Mouse (Mus musculus) cerebellum, adult 2 months (tissue): ENCODE measurements around the gene Plppr5. TPM values are rescaled to one million over a fixed set of nuclear protein-coding genes. Genes with fewer than 3 reads are reported as not detected.

Experiments
- DNase-seq, 2 experiments: peaks; one replicate each; pipeline ENCODE4 v3.0.0; 2021
- H3K27ac ChIP-seq: fragments of 200-500 bp; 2 replicates; pipeline ENCODE4 v1.5.1; 2012; ENCODE audit warnings: low read length, control low read depth, inconsistent platforms; ENCODE audit not compliant: insufficient read depth
- H3K27me3 ChIP-seq: fragments of 200-500 bp; 2 replicates; pipeline ENCODE4 v1.6.1; 2012; ENCODE audit warnings: inconsistent platforms, mild to moderate bottlenecking, low read length, moderate library complexity; ENCODE audit not compliant: control insufficient read depth, insufficient read depth
- H3K4me1 ChIP-seq: fragments of 200-500 bp; 2 replicates; pipeline ENCODE4 v1.6.1; 2011; ENCODE audit warnings: low read length; ENCODE audit not compliant: control insufficient read depth, insufficient read depth
- H3K4me3 ChIP-seq: fragments of 200-500 bp; replicated peaks from 2 replicates; pipeline ENCODE3; 2011; ENCODE audit warnings: mild to moderate bottlenecking, low read depth, low read length, control low read depth; ENCODE audit not compliant: insufficient read depth
- CTCF ChIP-seq: fragments of 200-500 bp; IDR thresholded peaks from 2 replicates; pipeline ENCODE4 v1.5.1; 2011; ENCODE audit warnings: low read depth, mild to moderate bottlenecking, control low read depth, low read length, moderate library complexity, borderline replicate concordance; ENCODE audit not compliant: insufficient read depth
- POLR2A ChIP-seq: fragments of 200-500 bp; IDR thresholded peaks from 2 replicates; pipeline ENCODE4 v1.6.1; 2011; ENCODE audit warnings: low read length, control low read depth, borderline replicate concordance; ENCODE audit not compliant: insufficient read depth
- WGBS: fragments of 180-500 bp; shearing (Covaris S2); methylation state at CpG from one replicate; pipeline ENCODE4 v1.1.7; 2018; 5-methylcytosine and 5-hydroxymethylcytosine counted together
- polyA plus RNA-seq: library from polyadenylated mRNA; depleted of rRNA; stranded (reverse); fragments of >200 nt; gene quantifications from 2 replicates; pipeline ENCODE4 v1.2.3, GENCODE M21; 2012

Plppr5 gene
- polyA plus RNA-seq, 1 experiment = 5.4 TPM

- no peaks in the 10 kb centered on the region for H3K27me3 ChIP-seq
- WGBS = 72% methylated on average over 8 of the region's 8 CpGs
- H3K4me3 ChIP-seq = no peak overlapping the region
- TF ChIP-seq CTCF = no peak
- no peak for TF ChIP-seq POLR2A
- H3K4me1 ChIP-seq = no peaks in the 10 kb centered on the region
- no peak for DNase-seq
- no peak overlapping the region for H3K27ac ChIP-seq
Observed at GRCm38 (mm10) chr3:117648612-117649011, 74.0 kb downstream of the Plppr5 start.

DNA sequence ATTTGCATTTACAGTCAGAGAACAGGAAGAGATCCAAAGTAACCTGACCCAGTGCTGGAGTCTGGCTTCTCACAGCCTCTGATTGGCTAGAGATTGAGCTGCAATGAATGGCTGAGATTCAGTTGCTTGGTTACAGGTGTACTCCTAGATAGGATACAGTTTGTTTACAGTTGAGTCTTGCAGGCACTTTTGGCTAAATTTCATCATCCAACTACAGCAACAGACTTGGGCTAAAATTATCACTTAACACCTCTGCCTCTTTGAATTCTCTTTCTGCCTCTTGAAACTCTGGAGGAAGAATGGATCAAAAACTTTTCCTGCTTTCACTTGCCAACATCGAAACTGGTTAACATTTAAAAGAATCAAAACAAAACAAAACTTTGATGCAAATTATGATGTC lies 89.7 kb downstream of the Plppr5 start:
- DNase-seq = no peak
- TF ChIP-seq POLR2A = no peak
- TF ChIP-seq CTCF = no peak
- Histone ChIP-seq H3K4me1 (no peaks in the 10 kb centered on the region), H3K27ac (no peak overlapping the region), H3K4me3 (no peak overlapping the region), H3K27me3 (no peaks in the 10 kb centered on the region)
- 40% methylated on average over 1 of the region's 1 CpGs for WGBS

- TF ChIP-seq POLR2A (no peak), CTCF (no peak)
- DNase-seq = no peak
- Histone ChIP-seq H3K27ac (no peak overlapping the region), H3K4me1 (no peaks in the 10 kb centered on the region), H3K27me3 (no peaks in the 10 kb centered on the region), H3K4me3 (no peak overlapping the region)
- whole genome bisulfite sequencing = 87% methylated on average over 6 of the region's 6 CpGs
Observed at GRCm38 (mm10) chr3:117679189-117679588, 104.6 kb downstream of the Plppr5 start.

DNA sequence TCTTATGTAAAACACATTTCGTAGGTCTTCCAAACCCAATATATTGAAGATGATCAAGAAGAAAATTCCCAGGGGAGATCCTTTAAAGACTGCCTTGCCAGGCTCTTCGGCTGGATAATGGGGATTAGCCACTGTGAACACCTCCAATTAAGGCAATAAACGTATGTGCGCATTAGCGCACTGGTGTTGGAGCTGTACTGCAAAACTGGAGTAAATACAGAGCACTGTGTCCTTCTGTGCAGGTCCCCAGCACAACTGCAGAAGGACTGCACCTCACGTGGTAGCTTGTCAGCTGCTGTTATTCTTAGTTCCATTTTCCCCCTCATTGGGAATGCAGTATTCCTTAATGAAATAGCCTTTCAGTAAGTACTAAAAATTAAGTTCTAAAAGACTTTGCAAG lies 110.0 kb downstream of the Plppr5 start:
- WGBS = 82% methylated on average over 6 of the region's 6 CpGs
- H3K27ac ChIP-seq = no peak overlapping the region

DNA sequence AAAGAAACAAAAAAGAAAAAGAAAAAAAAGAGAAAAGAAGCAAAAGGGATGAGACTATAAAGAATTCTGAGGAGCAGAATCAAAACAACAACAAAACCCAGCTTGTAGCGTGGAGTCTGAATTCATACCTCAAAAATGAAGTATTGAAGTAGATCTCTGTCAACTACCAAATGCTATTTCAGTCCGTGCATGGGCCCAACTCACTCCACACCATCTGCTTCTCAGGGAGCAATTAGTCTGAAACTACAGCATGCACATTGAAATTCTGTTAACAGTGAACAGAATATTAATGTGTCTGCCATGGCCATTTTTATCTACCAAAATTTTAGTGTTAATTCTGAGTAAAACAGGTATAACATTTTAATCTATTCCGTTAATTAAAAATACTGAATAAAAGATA lies 111.4 kb downstream of the Plppr5 start:
- 69% methylated on average over 3 of the region's 3 CpGs for WGBS
- TF ChIP-seq CTCF (no peak), POLR2A (no peak)
- no peak for DNase-seq
- Histone ChIP-seq H3K4me3 (no peak overlapping the region), H3K4me1 (no peaks in the 10 kb centered on the region), H3K27me3 (no peaks in the 10 kb centered on the region), H3K27ac (no peak overlapping the region)

More for the DNA sequence above, 110.0 kb downstream of the Plppr5 start:
- H3K4me1 ChIP-seq = no peaks in the 10 kb centered on the region
- TF ChIP-seq CTCF (no peak), POLR2A (no peak)
- H3K27me3 ChIP-seq = no peaks in the 10 kb centered on the region
- no peak overlapping the region for H3K4me3 ChIP-seq
- no peak for DNase-seq

GRCm38 (mm10) chr3:117686648-117687047 lies 112.0 kb downstream of the Plppr5 start:
- 91% methylated on average over 7 of the region's 7 CpGs for WGBS
- Histone ChIP-seq H3K4me1 (no peaks in the 10 kb centered on the region), H3K27ac (no peak overlapping the region), H3K4me3 (no peak overlapping the region), H3K27me3 (no peaks in the 10 kb centered on the region)
- DNase-seq = no peak
- no peak for TF ChIP-seq CTCF
- no peak for TF ChIP-seq POLR2A

DNA sequence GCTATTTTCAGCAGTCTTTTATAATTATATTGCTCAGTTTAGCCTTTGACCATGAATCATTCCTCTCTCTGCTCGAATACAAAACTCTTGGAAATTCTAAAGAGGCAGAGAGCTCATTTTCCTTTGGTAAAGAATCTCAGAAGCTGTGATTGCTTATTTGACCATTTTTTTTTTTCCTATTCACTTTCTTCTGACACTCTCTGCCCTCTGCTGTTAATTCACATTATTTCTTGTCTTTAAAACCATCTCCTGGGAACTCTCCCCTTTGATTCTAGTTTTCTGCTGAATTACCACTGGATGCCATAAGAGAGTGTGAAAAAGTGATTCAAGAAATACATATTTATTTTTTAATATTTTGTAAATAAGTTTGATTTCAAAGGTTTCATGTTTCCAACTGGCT lies 120.1 kb downstream of the Plppr5 start:
- no peaks in the 10 kb centered on the region for H3K27me3 ChIP-seq
- H3K4me3 ChIP-seq = no peak overlapping the region
- TF ChIP-seq CTCF (no peak), POLR2A (no peak)
- H3K27ac ChIP-seq = no peak overlapping the region
- 61% methylated on average over 1 of the region's 1 CpGs for WGBS
- DNase-seq = no peak
- H3K4me1 ChIP-seq = no peaks in the 10 kb centered on the region

DNA sequence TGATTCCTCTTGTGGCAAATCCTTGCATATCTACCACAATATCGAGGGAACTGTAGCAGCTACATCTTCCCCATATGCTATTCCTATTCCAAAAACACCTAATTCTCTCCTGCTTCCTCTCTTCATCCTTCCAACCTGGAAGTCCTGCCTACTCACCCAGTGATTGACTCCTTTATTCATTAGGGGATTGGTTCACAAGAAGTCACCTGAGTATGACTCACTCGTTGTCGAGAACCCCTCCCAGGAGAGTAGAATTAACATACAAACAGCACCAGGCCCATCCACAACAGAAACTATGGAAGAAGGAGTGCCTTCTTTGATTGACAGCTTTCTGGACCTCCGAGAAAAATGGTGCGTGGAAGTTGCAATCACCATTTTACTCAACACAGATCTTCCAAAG lies 121.7 kb downstream of the Plppr5 start:
- DNase-seq = no peak
- TF ChIP-seq POLR2A (no peak), CTCF (no peak)
- WGBS = 90% methylated on average over 5 of the region's 5 CpGs
- no peak overlapping the region for H3K27ac ChIP-seq
- no peaks in the 10 kb centered on the region for H3K4me1 ChIP-seq
- H3K27me3 ChIP-seq = no peaks in the 10 kb centered on the region
- no peak overlapping the region for H3K4me3 ChIP-seq

- Histone ChIP-seq H3K4me3 (no peak overlapping the region), H3K27ac (no peak overlapping the region), H3K27me3 (no peaks in the 10 kb centered on the region), H3K4me1 (no peaks in the 10 kb centered on the region)
- TF ChIP-seq POLR2A = no peak
- TF ChIP-seq CTCF = no peak
- no peak for DNase-seq
Observed at GRCm38 (mm10) chr3:117708788-117709187, 134.2 kb downstream of the Plppr5 start.
